Mouse (Mus musculus) stomach, embryonic 14.5 days (tissue): ENCODE results near the gene E2f6. TPM values are rescaled to one million over a fixed set of nuclear protein-coding genes. Genes with fewer than 3 reads are reported as not detected.

Experiments used
- ATAC-seq: fragments of 200-750 bp; cut with Nextera tagmentation; 2 replicates; pipeline ENCODE4 v1.8.0; 2017; ENCODE audit warnings: low read depth, moderate TSS enrichment; ENCODE audit not compliant: insufficient number of reproducible peaks, insufficient read depth, low FRiP score
- H3K27ac ChIP-seq: fragments of 300-500 bp; sonication (generic); 2 replicates; pipeline ENCODE4 v1.5.1; 2014; ENCODE audit warnings: mild to moderate bottlenecking, low read length, moderate library complexity, mixed read lengths
- H3K27me3 ChIP-seq: fragments of 300-500 bp; sonication (generic); 2 replicates; pipeline ENCODE4 v1.6.1; 2014; ENCODE audit warnings: low read length, control low read depth, mixed read lengths; ENCODE audit not compliant: control insufficient read depth, insufficient read depth
- H3K36me3 ChIP-seq: fragments of 300-500 bp; sonication (generic); 2 replicates; pipeline ENCODE4 v1.6.1; 2014; ENCODE audit warnings: mild to moderate bottlenecking, control low read depth, low read length, moderate library complexity, mixed read lengths; ENCODE audit not compliant: control insufficient read depth, insufficient read depth
- H3K4me1 ChIP-seq: fragments of 300-500 bp; sonication (generic); 2 replicates; pipeline ENCODE4 v1.6.1; 2014; ENCODE audit warnings: low read length, control low read depth, mixed read lengths; ENCODE audit not compliant: control insufficient read depth, insufficient read depth
- H3K4me2 ChIP-seq: fragments of 300-500 bp; sonication (generic); replicated peaks from 2 replicates; pipeline ENCODE4 v1.6.1; 2014; ENCODE audit warnings: low read depth, low read length, control low read depth
- H3K4me3 ChIP-seq: fragments of 300-500 bp; sonication (generic); 2 replicates; pipeline ENCODE4 v1.5.1; 2014; ENCODE audit warnings: low read depth, low read length, control low read depth
- H3K9ac ChIP-seq: fragments of 300-500 bp; sonication (generic); replicated peaks from 2 replicates; pipeline ENCODE4 v1.6.1; 2014; ENCODE audit warnings: low read depth, mild to moderate bottlenecking, control low read depth, low read length, moderate library complexity, mixed read lengths
- H3K9me3 ChIP-seq: fragments of 300-500 bp; sonication (generic); 2 replicates; pipeline ENCODE4 v1.6.1; 2016; ENCODE audit warnings: low read depth, low read length, control low read depth; ENCODE audit not compliant: control insufficient read depth
- WGBS: fragments of 180-500 bp; shearing (Covaris S2); extraction: QIAGEN DNeasy Blood & Tissue Kit; methylation state at CpG from one replicate; pipeline ENCODE4 v1.1.7; 2014; 5-methylcytosine and 5-hydroxymethylcytosine counted together
- polyA plus RNA-seq: library from polyadenylated mRNA; unstranded; fragments of >200 nt; fragmentation: Nextera tagmentation; extraction: Ambion mirVana; gene quantifications from 2 replicates; pipeline ENCODE4 v1.2.1, GENCODE M21; 2014

E2f6 gene
- polyA plus RNA-seq, 1 experiment from 2014 or later = 49.1 TPM

DNA sequence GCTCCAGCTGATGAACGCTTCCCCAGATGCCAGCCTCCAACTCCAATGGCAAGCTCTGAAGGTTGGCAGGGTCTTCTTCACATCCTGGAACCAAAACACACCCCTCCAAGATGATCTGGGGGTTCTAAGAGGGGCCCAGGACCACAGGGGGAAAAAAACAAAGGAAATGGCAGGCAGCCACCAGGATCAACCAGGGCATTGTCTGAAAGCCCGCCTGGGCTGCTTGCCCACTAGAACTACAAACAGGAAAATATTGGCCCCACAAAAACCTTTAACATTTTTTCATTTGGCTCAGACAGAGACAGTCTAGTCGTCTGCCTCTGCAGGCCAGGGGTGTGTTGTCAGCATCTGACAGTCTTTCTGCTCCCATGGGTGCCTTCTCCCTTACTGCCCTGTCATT lies 35.4 kb upstream of the E2f6 start:
- ATAC-seq = no peak
- H3K36me3 ChIP-seq = no peaks in the 10 kb centered on the region
- no peak overlapping the region for H3K4me2 ChIP-seq
- no peak overlapping the region for H3K27ac ChIP-seq
- no peak overlapping the region for H3K9ac ChIP-seq
- no peak overlapping the region for H3K4me3 ChIP-seq
- no peaks in the 10 kb centered on the region for H3K4me1 ChIP-seq
- no peaks in the 10 kb centered on the region for H3K9me3 ChIP-seq
- 79% methylated on average over 3 of the region's 3 CpGs for WGBS
- no peaks in the 10 kb centered on the region for H3K27me3 ChIP-seq

DNA sequence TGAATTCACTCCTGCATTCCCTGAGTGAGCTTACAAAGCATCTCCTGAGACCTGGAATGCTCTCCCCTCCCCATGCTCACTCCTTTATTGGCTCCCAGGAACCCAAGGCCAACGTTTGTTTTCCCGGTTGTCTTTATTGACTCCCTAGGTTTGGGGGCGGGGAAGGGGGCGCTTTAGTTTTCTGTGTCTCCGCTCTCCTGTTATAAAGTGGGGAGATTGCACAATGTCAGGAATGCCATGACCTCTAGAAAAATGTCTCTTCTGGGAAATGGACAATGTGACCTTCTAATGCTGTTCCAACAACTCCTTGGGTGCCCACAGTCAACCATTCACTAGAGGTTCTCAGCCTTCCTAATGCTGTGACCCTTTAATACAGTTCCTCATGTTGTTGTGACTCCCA lies 32.2 kb upstream of the E2f6 start:
- no peak for ATAC-seq
- H3K9ac ChIP-seq = no peak overlapping the region
- H3K4me3 ChIP-seq = no peak overlapping the region
- no peaks in the 10 kb centered on the region for H3K36me3 ChIP-seq
- H3K27me3 ChIP-seq = no peaks in the 10 kb centered on the region
- H3K4me1 ChIP-seq = 0 out of 2 replicates have a peak, but pooled peaks cover 3% of the 10 kb centered on the region
- H3K4me2 ChIP-seq = no peak overlapping the region
- 68% methylated on average over 5 of the region's 5 CpGs for WGBS
- no peaks in the 10 kb centered on the region for H3K9me3 ChIP-seq
- H3K27ac ChIP-seq = no peak overlapping the region

DNA sequence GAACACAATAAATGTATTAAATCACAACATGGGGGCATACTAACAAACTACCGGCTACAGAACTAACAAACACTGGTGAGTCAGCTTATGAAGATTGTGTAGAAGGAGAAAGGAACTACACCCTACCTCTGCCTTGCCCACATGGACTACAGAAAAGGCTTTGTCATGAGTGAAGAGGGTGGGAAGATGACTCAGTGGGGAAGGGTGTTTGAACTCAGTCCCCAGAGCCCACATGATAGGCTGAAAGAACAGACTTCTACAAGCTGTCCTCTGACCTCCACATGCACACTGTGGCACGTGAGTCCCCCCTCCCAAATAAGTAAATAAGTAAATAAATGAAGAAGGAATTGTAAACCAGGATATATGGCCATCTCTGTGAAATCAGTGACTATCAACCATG lies 31.6 kb upstream of the E2f6 start:
- ATAC-seq = no peak
- no peaks in the 10 kb centered on the region for H3K27me3 ChIP-seq
- no peaks in the 10 kb centered on the region for H3K9me3 ChIP-seq
- H3K4me3 ChIP-seq = no peak overlapping the region
- 67% methylated on average over 2 of the region's 2 CpGs for WGBS
- 0 out of 2 replicates have a peak, but pooled peaks cover 3% of the 10 kb centered on the region for H3K4me1 ChIP-seq
- H3K27ac ChIP-seq = no peak overlapping the region
- H3K9ac ChIP-seq = no peak overlapping the region
- no peaks in the 10 kb centered on the region for H3K36me3 ChIP-seq
- no peak overlapping the region for H3K4me2 ChIP-seq

DNA sequence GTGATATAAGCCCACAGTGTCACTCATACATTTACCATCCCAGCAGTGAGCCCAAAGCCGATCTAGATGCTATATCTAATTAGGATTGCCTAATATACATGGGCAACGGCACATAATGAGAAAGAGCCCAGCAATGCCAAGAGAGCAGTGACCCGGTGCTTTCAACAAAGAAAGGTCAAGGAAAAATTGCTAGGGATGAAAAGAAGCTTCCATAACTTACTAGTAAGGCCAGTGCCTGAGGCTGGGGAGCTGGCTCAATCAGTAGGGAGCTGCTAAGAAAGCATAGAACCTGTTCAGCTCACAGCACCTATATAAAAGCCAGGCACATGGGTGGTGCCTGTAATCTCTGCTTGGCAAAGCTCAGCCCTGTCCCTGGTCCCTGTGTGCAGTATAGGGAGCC lies 30.4 kb upstream of the E2f6 start:
- no peaks in the 10 kb centered on the region for H3K36me3 ChIP-seq
- H3K4me3 ChIP-seq = no peak overlapping the region
- no peak overlapping the region for H3K9ac ChIP-seq
- no peak overlapping the region for H3K27ac ChIP-seq
- H3K27me3 ChIP-seq = no peaks in the 10 kb centered on the region
- H3K9me3 ChIP-seq = no peaks in the 10 kb centered on the region
- H3K4me2 ChIP-seq = no peak overlapping the region
- ATAC-seq = no peak
- H3K4me1 ChIP-seq = 0 out of 2 replicates have a peak, but pooled peaks cover 3% of the 10 kb centered on the region
- WGBS = 84% methylated on average over 3 of the region's 3 CpGs

DNA sequence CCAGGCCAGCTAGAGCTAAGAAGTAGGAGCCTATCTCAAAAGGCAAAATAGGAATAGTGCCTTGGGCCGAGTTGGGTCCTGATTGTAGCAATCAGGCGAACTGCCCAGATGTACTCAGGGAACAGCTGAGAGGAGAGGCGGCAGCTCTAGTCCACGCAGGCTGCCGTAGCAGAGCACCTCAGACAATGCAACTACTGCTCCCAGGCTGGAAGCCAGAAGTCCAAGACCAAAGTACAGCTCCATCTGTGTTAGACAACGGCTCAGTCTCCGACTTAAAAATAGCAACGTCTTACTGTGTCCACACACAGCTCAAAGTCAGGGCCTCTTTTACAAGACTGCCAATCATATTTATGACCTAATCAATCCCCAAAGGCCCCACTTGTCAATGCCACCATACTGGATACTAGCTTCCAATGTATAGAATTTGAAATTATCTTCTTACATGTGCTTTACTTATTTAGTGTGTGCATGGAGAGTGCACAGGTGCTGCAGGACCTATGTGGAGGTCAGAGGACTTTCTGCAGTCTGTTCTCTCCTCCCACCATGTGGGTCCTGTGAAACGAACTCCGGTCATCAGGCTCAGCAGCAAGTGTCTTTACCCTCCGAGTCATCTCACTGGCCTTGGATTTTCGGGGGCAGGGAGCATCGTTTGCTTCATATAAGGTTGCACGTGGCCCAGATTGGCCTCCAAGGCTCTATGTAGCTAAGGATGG lies 29.6 kb upstream of the E2f6 start:
- 0 out of 2 replicates have a peak, but pooled peaks cover 3% of the 10 kb centered on the region for H3K4me1 ChIP-seq
- H3K4me3 ChIP-seq = no peak overlapping the region
- H3K36me3 ChIP-seq = no peaks in the 10 kb centered on the region
- no peak overlapping the region for H3K9ac ChIP-seq
- no peak overlapping the region for H3K4me2 ChIP-seq
- H3K27ac ChIP-seq = no peak overlapping the region
- 87% methylated on average over 14 of the region's 14 CpGs for WGBS
- no peak for ATAC-seq
- no peaks in the 10 kb centered on the region for H3K9me3 ChIP-seq
- no peaks in the 10 kb centered on the region for H3K27me3 ChIP-seq

DNA sequence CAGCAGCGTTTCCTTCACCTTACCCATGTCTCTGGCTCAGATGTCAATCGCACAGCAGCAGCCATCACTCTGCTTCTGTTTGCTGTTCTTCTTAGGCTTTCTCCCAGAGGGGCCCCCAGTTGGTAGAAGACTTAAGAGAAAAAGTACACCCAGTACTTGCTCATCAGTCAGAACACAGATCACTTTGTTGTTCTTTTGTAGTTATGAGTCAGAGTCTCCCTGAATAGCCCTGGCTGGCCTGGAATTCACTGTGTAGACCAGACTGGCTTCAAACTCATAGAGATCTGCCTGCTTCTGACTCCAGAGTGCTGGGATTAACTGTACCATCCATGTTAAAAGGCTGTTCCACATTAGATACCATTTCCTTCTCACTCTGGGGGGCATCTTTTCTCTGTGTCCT lies 22.2 kb upstream of the E2f6 start:
- H3K9ac ChIP-seq = no peak overlapping the region
- 56% methylated on average over 2 of the region's 2 CpGs for WGBS
- H3K4me3 ChIP-seq = no peak overlapping the region
- no peak overlapping the region for H3K4me2 ChIP-seq
- H3K27me3 ChIP-seq = no peaks in the 10 kb centered on the region
- no peaks in the 10 kb centered on the region for H3K4me1 ChIP-seq
- no peak for ATAC-seq
- H3K36me3 ChIP-seq = no peaks in the 10 kb centered on the region
- H3K9me3 ChIP-seq = no peaks in the 10 kb centered on the region
- no peak overlapping the region for H3K27ac ChIP-seq

DNA sequence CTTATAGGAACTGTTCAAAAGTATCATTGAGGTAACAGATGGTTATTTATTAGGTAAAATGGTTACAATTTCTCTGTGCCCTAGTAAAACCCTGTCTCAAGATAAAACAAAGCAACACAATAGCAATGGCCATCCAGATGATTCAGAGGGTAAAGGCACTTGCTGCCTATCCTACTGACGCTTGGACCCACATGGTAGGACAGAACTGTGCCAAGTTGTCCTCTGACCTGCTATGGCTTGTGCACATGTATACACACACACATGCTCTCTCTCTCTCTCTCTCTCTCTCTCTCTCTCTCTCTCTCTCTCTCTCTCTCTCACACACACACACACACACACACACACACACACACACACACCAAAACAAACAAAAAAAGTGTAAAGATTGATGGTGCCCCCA lies 21.6 kb upstream of the E2f6 start:
- H3K27me3 ChIP-seq = no peaks in the 10 kb centered on the region
- no peaks in the 10 kb centered on the region for H3K9me3 ChIP-seq
- no peaks in the 10 kb centered on the region for H3K36me3 ChIP-seq
- no peak for ATAC-seq
- no peak overlapping the region for H3K4me2 ChIP-seq
- no peak overlapping the region for H3K9ac ChIP-seq
- H3K4me1 ChIP-seq = no peaks in the 10 kb centered on the region
- WGBS = 56% methylated on average over 1 of the region's 1 CpGs
- H3K27ac ChIP-seq = no peak overlapping the region
- no peak overlapping the region for H3K4me3 ChIP-seq

DNA sequence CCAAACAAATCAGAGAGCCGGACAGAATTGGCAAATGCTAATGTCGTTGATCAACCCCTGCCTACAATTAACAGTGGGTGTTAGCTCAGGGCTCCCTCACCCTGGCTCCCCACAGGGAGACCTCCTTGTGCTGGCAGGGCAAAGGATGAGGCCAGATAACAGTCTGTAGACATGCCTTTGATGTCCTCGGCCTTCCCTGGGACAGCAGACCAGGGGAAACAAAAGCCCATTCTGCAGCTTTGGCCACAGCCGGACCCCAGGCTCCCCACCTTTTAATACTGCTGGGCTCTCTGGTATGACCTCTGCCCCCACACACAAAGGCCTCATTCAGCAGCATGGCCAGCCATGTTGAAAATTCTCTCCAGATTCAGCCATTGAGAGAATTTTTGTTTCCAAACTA lies 21.0 kb upstream of the E2f6 start:
- no peaks in the 10 kb centered on the region for H3K36me3 ChIP-seq
- WGBS = 21% methylated on average over 4 of the region's 4 CpGs
- no peak overlapping the region for H3K4me3 ChIP-seq
- no peaks in the 10 kb centered on the region for H3K4me1 ChIP-seq
- no peak overlapping the region for H3K27ac ChIP-seq
- no peak overlapping the region for H3K9ac ChIP-seq
- no peak for ATAC-seq
- H3K4me2 ChIP-seq = no peak overlapping the region
- H3K9me3 ChIP-seq = no peaks in the 10 kb centered on the region
- no peaks in the 10 kb centered on the region for H3K27me3 ChIP-seq

DNA sequence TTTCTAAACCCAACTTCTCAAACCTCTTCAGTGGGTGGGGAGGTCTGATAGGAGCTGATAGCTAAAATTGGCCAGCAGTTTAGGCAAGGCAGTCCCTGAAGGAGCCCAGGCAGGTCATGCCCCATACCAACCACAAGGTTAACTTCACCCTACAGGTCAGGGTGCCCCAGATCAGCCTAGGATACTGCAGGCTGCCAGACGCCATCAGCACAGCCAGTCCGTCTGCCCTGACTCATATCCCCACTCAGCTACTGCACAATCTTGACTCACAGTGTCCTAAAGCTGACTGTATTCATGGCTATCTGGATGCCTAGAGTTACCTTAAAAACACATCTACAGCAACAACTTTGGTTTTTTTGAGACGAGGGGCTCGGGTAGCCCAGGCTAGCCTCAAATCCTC lies 20.3 kb upstream of the E2f6 start:
- Histone ChIP-seq H3K4me3 (no peak overlapping the region), H3K4me1 (no peaks in the 10 kb centered on the region), H3K27me3 (no peaks in the 10 kb centered on the region), H3K27ac (no peak overlapping the region), H3K9me3 (no peaks in the 10 kb centered on the region), H3K4me2 (no peak overlapping the region), H3K9ac (no peak overlapping the region), H3K36me3 (no peaks in the 10 kb centered on the region)
- 74% methylated on average over 4 of the region's 4 CpGs for WGBS
- no peak for ATAC-seq
